Mouse (Mus musculus): Measurements from ENCODE around the gene Tshz2.

The Tshz2 gene

GRCm38 (mm10) chr2:169699862-169700511, 67.2 kb downstream of the Tshz2 start:
- no peak for DNase-seq

- DNase-seq, result no peak
Measured at GRCm38 (mm10) chr2:169702725-169703486, 70.1 kb downstream of the Tshz2 start.

- DNase-seq, result no peak
Measured at GRCm38 (mm10) chr2:169721793-169722326, 89.0 kb downstream of the Tshz2 start.

- DNase-seq, result no peak
Measured at GRCm38 (mm10) chr2:169722341-169722740, 89.5 kb downstream of the Tshz2 start.

- no peak for DNase-seq
Measured at GRCm38 (mm10) chr2:169723645-169724462, 91.0 kb downstream of the Tshz2 start.

- no peak for DNase-seq
Measured at GRCm38 (mm10) chr2:169728651-169729280, 96.0 kb downstream of the Tshz2 start.

GRCm38 (mm10) chr2:169730551-169730996, 97.8 kb downstream of the Tshz2 start:
- DNase-seq, result no peak

GRCm38 (mm10) chr2:169734053-169734452, 101.2 kb downstream of the Tshz2 start:
- no peak for DNase-seq

- DNase-seq, result no peak
Measured at GRCm38 (mm10) chr2:169735475-169736406, 102.9 kb downstream of the Tshz2 start.

- DNase-seq, result no peak
Measured at GRCm38 (mm10) chr2:169740996-169741395, 108.2 kb downstream of the Tshz2 start.

GRCm38 (mm10) chr2:169742791-169743190, 110.0 kb downstream of the Tshz2 start:
- DNase-seq, result no peak

GRCm38 (mm10) chr2:169743294-169743693, 110.5 kb downstream of the Tshz2 start:
- DNase-seq, result no peak

- DNase-seq, result no peak
Measured at GRCm38 (mm10) chr2:169743910-169744309, 111.1 kb downstream of the Tshz2 start.

GRCm38 (mm10) chr2:169747114-169747642, 114.4 kb downstream of the Tshz2 start:
- no peak for DNase-seq

GRCm38 (mm10) chr2:169749331-169749945, 116.6 kb downstream of the Tshz2 start:
- no peak for DNase-seq

GRCm38 (mm10) chr2:169750574-169751491, 118.0 kb downstream of the Tshz2 start:
- no peak for DNase-seq

- DNase-seq, result no peak
Measured at GRCm38 (mm10) chr2:169752126-169752525, 119.3 kb downstream of the Tshz2 start.

GRCm38 (mm10) chr2:169753432-169753831, 120.6 kb downstream of the Tshz2 start:
- peak; percentile 13 for DNase-seq

- no peak for DNase-seq
Measured at GRCm38 (mm10) chr2:169755091-169755490, 122.3 kb downstream of the Tshz2 start.

GRCm38 (mm10) chr2:169758120-169758519, 125.3 kb downstream of the Tshz2 start:
- no peak for DNase-seq

Data from thymus, postnatal 14 days (tissue).